Mouse (Mus musculus) left cerebral cortex, adult 2 months (tissue): ENCODE results near the gene Dnajc24. TPM values are rescaled to one million over a fixed set of nuclear protein-coding genes. Genes with fewer than 3 reads are reported as not detected.

Experiments used
- DNase-seq, 2 experiments: peaks; one replicate each; pipeline ENCODE4 v3.0.0; 2021 to 2022; ENCODE audit warnings: low spot score in 2 of 2, mixed read lengths in 1 of 2; ENCODE audit errors: extremely low spot score in 1 of 2
- H3K27ac ChIP-seq: fragments of 200-600 bp; 2 replicates; pipeline ENCODE4 v1.8.1; 2022
- H3K4me3 ChIP-seq: fragments of 200-600 bp; 2 replicates; pipeline ENCODE4 v1.8.1; 2022
- CTCF ChIP-seq: fragments of 200-600 bp; IDR thresholded peaks from 2 replicates; pipeline ENCODE4 v1.8.1; 2022; ENCODE audit warnings: antibody characterized with exemption, mild to moderate bottlenecking, moderate library complexity
- intact Hi-C: fragments of 180-260 bp; cut with DNase I; formaldehyde crosslinking; loops from one replicate; pipeline ENCODE4 v1.15.1; 2025
- long read RNA-seq, 2 experiments: library from polyadenylated mRNA; stranded (forward); transcript quantifications; one replicate each; pipeline ENCODE4 v2.0.0; 2021; ENCODE audit warnings: borderline mapping rate in 2 of 2
- total RNA-seq, 2 experiments: library from RNA; stranded (reverse); gene quantifications; 2 replicates each; pipeline ENCODE4 v1.2.3; 2021

The Dnajc24 gene
- total RNA-seq: 10 to 100 TPM; 19.0 to 24.2 TPM
- long read RNA-seq, experiment 1, transcript Dnajc24-201 (5 exons, 1,197 nt): major isoform, 13 of 15 reads
- long read RNA-seq, experiment 1, partial matches to known transcripts: 1 of 15 reads
- long read RNA-seq, experiment 1, other reads (novel, unspliced or antisense): 1 of 15 reads
- long read RNA-seq, experiment 2, transcript Dnajc24-201 (5 exons, 1,197 nt): major isoform, 11 of 12 reads
- long read RNA-seq, experiment 2, partial matches to known transcripts: 0 of 12 reads
- long read RNA-seq, experiment 2, other reads (novel, unspliced or antisense): 1 of 12 reads

- TF ChIP-seq CTCF: no peak; the same call in 1 of the 2 replicates
- intact Hi-C loops: loop anchor here (5.0 kb wide), 2 partner anchors 101 to 326 kb away; partner anchors contain the start of genes Elp4 and Immp1l
- Histone ChIP-seq H3K27ac (peak within 1 kb of the TSS; percentile 76), H3K4me3 (peak within 1 kb of the TSS; percentile 83)
- peak; percentile 90 to 92 for DNase-seq
Measured at GRCm38 (mm10) chr2:106002835-106003739, at the start of gene Dnajc24. Gene Dnajc24, minus strand, starts transcription at chr2:106003549.

GRCm38 (mm10) chr2:106046686-106047085 lies 43.3 kb upstream of the Dnajc24 start:
- TF ChIP-seq CTCF: no peak

DNA sequence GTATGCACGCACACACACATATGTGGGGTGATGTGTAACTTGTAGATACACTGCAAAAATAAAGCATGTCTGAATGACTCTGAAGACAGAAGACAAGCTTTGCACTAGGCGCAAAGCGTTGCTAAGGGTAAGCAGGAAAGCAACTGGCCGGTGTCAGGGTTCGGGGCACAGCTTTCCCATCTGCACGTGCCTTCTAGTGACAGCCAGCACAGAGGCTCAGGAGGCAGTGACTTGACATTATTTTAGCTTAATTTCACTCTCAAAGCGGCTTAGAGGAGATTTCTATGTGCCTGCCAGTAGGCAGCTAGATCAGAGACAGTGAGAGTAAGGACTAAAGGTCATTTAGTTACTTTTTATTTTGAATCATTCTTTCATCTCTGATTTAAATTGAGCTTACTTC lies 39.1 kb upstream of the Dnajc24 start:
- intact Hi-C loops: no loop called here
- DNase-seq: no peak
- Histone ChIP-seq H3K27ac (no peak overlapping the region), H3K4me3 (no peak overlapping the region)
- no peak for TF ChIP-seq CTCF

More at GRCm38 (mm10) chr2:106046686-106047085, 43.3 kb upstream of the Dnajc24 start:
- H3K4me3 ChIP-seq: no peak overlapping the region
- intact Hi-C loops: no loop called here
- H3K27ac ChIP-seq: no peak overlapping the region
- no peak for DNase-seq

- no peak for DNase-seq
- Histone ChIP-seq H3K27ac (no peak overlapping the region), H3K4me3 (no peak overlapping the region)
- intact Hi-C loops: no loop called here
- TF ChIP-seq CTCF: no peak
Measured at GRCm38 (mm10) chr2:106041961-106042360, 38.6 kb upstream of the Dnajc24 start.

DNA sequence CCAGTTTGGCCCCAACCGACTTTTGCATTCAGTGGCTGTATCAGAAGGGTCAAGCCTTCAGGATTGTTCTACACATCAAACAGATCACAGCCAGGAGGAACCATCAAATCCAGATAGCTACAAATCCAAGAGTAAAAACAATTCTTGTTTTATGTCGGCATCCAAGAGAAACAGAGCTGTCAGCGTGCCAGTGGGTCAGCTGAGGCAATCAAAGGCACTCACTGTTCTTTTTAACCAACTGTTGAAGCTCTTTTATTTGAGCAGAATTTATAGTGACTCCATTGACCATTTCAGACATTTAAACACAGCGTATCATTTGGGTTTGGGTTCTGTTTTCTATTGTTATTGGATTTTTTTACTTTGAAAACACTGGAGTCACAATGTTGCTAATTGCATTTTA lies 34.9 kb upstream of the Dnajc24 start:
- intact Hi-C loops: no loop called here
- TF ChIP-seq CTCF: no peak
- no peak for DNase-seq
- H3K27ac ChIP-seq: peak overlapping the region; percentile 26; the same call in 1 of the 2 replicates
- H3K4me3 ChIP-seq: no peak overlapping the region

DNA sequence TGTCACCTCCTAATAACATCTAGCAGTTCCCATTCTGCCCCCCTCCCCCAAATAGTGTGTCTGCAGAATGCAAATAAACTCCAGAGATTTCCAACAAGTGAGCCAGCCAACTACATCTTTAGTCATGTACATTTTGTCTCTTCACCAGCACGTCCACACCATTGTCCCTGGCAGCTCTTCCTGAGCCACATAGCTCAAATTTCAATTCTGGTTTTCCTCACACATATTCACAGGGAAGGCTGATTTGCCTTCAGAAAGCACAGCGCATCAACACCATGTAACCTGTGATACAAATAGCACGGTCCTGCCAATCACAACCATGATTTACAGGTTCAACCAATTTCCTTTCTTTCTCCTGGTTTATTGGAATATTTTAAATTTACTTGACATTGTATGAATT lies 21.5 kb upstream of the Dnajc24 start:
- no peak for DNase-seq
- intact Hi-C loops: no loop called here
- Histone ChIP-seq H3K4me3 (no peak overlapping the region), H3K27ac (no peak overlapping the region)
- TF ChIP-seq CTCF: no peak

DNA sequence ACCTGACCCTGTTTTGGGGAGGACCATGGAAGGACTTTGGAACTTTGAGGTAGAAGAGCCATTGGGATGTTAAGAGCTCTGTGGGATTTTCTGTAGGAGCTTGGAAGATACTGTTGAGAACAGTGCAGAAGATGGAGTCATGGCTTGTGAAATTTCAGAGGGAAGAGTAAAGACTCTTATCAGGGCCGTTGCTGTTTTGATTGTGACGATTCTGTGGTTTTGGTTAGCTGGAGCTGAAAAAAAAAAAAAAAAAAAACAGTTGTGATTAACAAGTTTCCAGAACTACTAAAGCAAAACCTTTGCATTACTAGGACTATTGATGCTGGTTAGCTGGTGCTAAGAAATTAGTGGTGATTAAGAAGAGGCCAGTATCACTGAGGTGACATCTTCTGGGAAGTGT lies 5.1 kb upstream of the Dnajc24 start:
- no peak overlapping the region for H3K4me3 ChIP-seq
- DNase-seq: no peak
- no peak for TF ChIP-seq CTCF
- no peak overlapping the region for H3K27ac ChIP-seq
- intact Hi-C loops: no loop called here

- H3K4me3 ChIP-seq: no peak overlapping the region
- no peak overlapping the region for H3K27ac ChIP-seq
- TF ChIP-seq CTCF: peak; percentile 31
- intact Hi-C loops: loop anchor here (10.0 kb wide), 1 partner anchor 373 kb away; no protein-coding TSS in a partner anchor
- no peak for DNase-seq
Measured at GRCm38 (mm10) chr2:105987999-105988398, 15.3 kb downstream of the Dnajc24 start.

GRCm38 (mm10) chr2:105987131-105987530 lies 16.2 kb downstream of the Dnajc24 start:
- intact Hi-C loops: loop anchor here (10.0 kb wide), 1 partner anchor 372 kb away; no protein-coding TSS in a partner anchor
- no peak for TF ChIP-seq CTCF
- H3K4me3 ChIP-seq: no peak overlapping the region
- H3K27ac ChIP-seq: no peak overlapping the region
- DNase-seq: no peak

DNA sequence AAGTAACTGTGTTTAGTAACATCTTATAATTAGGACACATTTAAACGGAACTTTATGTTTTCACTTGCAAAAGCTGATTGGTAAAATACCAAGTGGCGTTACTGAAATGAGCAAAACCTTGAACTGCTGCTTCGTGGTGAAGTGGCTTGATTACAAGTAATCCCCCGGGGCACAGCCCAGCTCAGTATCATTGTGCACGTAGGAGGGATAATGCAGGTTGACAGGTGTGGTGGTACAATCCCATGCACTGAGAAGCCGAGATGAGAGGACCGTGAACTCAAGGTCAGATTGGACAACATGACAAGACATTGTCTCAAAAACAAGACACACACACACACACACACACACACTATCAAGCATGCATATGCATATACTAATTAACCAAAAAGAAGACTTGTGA lies 18.1 kb downstream of the Dnajc24 start:
- no peak for DNase-seq
- TF ChIP-seq CTCF: no peak
- no peak overlapping the region for H3K27ac ChIP-seq
- H3K4me3 ChIP-seq: no peak overlapping the region
- intact Hi-C loops: loop anchor here (10.0 kb wide), 1 partner anchor 370 kb away; no protein-coding TSS in a partner anchor

DNA sequence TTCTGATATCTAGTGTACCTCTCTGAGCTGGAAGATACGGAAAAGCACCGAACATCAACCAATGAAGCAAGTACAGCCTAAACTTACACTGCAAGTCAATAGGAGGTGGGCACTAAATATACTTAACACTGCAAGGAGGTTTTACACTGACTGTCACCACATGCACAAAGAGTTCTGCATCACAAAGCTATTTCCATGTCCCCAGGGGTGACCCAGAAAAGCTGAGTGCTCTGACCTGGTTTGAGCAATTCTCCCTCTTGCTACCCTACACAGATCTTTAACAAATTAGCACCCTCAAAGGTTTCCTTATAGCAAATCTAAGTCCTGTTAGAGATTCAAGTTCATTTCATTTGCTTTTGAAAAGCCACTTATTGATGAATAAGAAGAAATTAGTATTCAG lies 25.3 kb downstream of the Dnajc24 start:
- Histone ChIP-seq H3K4me3 (no peak overlapping the region), H3K27ac (no peak overlapping the region)
- no peak for DNase-seq
- TF ChIP-seq CTCF: no peak
- intact Hi-C loops: no loop called here

- no peak for TF ChIP-seq CTCF
- intact Hi-C loops: no loop called here
- Histone ChIP-seq H3K4me3 (no peak overlapping the region), H3K27ac (no peak overlapping the region)
- DNase-seq: no peak
Measured at GRCm38 (mm10) chr2:105973941-105974340, 29.4 kb downstream of the Dnajc24 start.
